Mouse (Mus musculus) limb, embryonic 11.5 days (tissue): ENCODE measurements around the gene Gm10273. TPM values are rescaled to one million over a fixed set of nuclear protein-coding genes. Genes with fewer than 3 reads are reported as not detected.
"Not testable (repeated sequence)": the region's sequence is repeated elsewhere in the genome, so short reads cannot be mapped to it uniquely, and the experiment has no call there.

Experiments
- ATAC-seq: fragments of 200-750 bp; cut with Nextera tagmentation; 2 replicates; pipeline ENCODE4 v1.8.0; 2017; ENCODE audit warnings: low read depth; ENCODE audit not compliant: insufficient number of reproducible peaks, low FRiP score, low TSS enrichment
- DNase-seq: peaks from one replicate; pipeline ENCODE4 v3.0.0-alpha.2; 2015; ENCODE audit warnings: low spot score
- H3K27ac ChIP-seq: fragments of 300-500 bp; sonication (generic); replicated peaks from 2 replicates; pipeline ENCODE4 v1.5.1; 2014; ENCODE audit warnings: low read depth, mild to moderate bottlenecking, low read length
- H3K27me3 ChIP-seq: fragments of 300-500 bp; sonication (generic); 2 replicates; pipeline ENCODE4 v1.6.1; 2014; ENCODE audit warnings: mild to moderate bottlenecking, low read length, mixed read lengths; ENCODE audit not compliant: control insufficient read depth, insufficient read depth
- H3K36me3 ChIP-seq: fragments of 300-500 bp; sonication (generic); 2 replicates; pipeline ENCODE4 v1.6.1; 2014; ENCODE audit warnings: mild to moderate bottlenecking, low read length, moderate library complexity, mixed read lengths; ENCODE audit not compliant: control insufficient read depth, insufficient read depth
- H3K4me1 ChIP-seq: fragments of 300-500 bp; sonication (generic); 2 replicates; pipeline ENCODE4 v1.6.1; 2014; ENCODE audit warnings: low read length, mixed read lengths; ENCODE audit not compliant: control insufficient read depth, insufficient read depth
- H3K4me2 ChIP-seq: fragments of 300-500 bp; sonication (generic); 2 replicates; pipeline ENCODE4 v1.6.1; 2014; ENCODE audit warnings: low read depth, mild to moderate bottlenecking, moderate library complexity; ENCODE audit not compliant: severe bottlenecking
- H3K4me3 ChIP-seq: fragments of 300-500 bp; sonication (generic); 2 replicates; pipeline ENCODE4 v1.5.1; 2014; ENCODE audit warnings: low read depth, low read length
- H3K9ac ChIP-seq: fragments of 300-500 bp; sonication (generic); 2 replicates; pipeline ENCODE4 v1.6.1; 2014; ENCODE audit warnings: mild to moderate bottlenecking, low read length
- H3K9me3 ChIP-seq: fragments of 300-500 bp; sonication (generic); 2 replicates; pipeline ENCODE4 v1.6.1; 2016; ENCODE audit warnings: low read length; ENCODE audit not compliant: control insufficient read depth
- WGBS: fragments of 180-500 bp; shearing (Covaris S2); extraction: QIAGEN DNeasy Blood & Tissue Kit; methylation state at CpG from one replicate; pipeline ENCODE4 v1.1.7; 2014; 5-methylcytosine and 5-hydroxymethylcytosine counted together
- polyA plus RNA-seq: library from polyadenylated mRNA; unstranded; fragments of >200 nt; fragmentation: Nextera tagmentation; extraction: Ambion mirVana; gene quantifications from 2 replicates; pipeline ENCODE4 v1.2.1, GENCODE M21; 2014

Gene Gm10273
- polyA plus RNA-seq: 2.3 and 5.1 TPM in 2 replicates

DNA sequence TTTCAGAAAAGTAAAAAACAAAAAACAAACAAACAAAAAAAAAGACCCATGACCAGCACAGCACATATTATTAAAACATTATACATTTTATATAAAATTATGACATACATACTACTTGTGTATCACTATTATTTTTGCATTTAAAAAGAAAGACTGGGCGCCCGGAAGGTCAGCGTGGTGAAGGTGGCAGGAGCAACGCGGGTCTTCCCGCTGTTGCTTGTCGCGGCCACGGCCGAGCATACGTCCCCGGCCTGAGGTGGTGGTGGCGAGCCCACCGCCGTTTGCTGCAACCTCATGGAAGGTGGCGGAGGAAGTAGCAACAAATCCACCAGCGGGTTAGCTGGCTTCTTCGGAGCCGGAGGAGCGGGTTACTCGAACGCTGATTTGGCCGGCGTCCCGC is at the start of gene Gm10273:
TSS of gene Gm10273 (plus strand) at position 172 of the 400 bp plus-strand sequence.
- not testable (repeated sequence) for H3K4me2 ChIP-seq, DNase-seq, H3K27me3 ChIP-seq, H3K4me1 ChIP-seq, H3K9me3 ChIP-seq, H3K27ac ChIP-seq, H3K36me3 ChIP-seq, ATAC-seq, H3K4me3 ChIP-seq, H3K9ac ChIP-seq
- WGBS: 94% methylated on average over 9 of the region's 25 CpGs

DNA sequence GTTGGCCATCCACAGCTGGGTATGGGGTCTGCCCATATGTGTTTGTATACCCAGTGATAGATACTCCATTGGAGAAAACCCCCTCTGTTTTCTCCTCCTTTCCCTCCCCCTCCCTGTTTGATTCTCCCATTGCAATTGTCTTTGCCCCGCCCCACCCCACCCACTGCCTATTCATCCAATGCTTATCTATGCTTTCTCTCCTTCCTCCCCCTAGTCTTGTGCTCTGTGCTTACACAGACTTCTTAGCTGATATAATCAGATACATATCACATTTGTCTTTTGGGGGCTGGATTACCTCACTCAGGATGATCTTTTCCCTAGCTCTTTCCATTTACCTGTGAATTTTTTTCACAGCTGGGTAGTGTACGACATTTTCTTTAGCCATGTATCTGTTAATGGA is 48.9 kb upstream of the Gm10273 start:
- no peak overlapping the region for H3K4me2 ChIP-seq
- 97% methylated on average over 2 of the region's 2 CpGs for WGBS

DNA sequence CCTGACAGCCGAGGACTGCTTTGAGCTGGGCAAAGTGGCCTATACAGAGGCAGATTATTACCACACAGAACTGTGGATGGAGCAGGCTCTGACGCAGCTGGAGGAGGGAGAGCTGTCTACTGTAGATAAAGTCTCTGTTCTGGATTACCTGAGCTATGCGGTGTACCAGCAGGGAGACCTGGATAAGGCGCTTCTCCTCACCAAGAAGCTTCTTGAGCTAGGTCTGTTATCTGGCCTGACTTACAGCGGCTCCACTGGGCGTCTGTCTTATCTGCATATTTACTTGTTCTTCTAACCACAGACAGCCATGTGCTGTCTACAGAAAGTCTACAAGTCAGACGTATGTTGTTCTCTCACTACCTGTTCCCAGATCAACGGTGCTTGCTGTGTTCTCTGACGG is 47.2 kb upstream of the Gm10273 start:
- DNase-seq (no peak), ATAC-seq (no peak)
- H3K4me2 ChIP-seq: no peak overlapping the region
- H3K9me3 ChIP-seq: no peaks in the 10 kb centered on the region
- no peak overlapping the region for H3K27ac ChIP-seq
- no peaks in the 10 kb centered on the region for H3K27me3 ChIP-seq
- H3K9ac ChIP-seq: no peak overlapping the region
- H3K4me3 ChIP-seq: no peak overlapping the region
- no peaks in the 10 kb centered on the region for H3K4me1 ChIP-seq
- peaks cover 24% of the 10 kb centered on the region for H3K36me3 ChIP-seq
- WGBS: 90% methylated on average over 9 of the region's 9 CpGs

More for the DNA sequence above, 48.9 kb upstream of the Gm10273 start:
- H3K9ac ChIP-seq: no peak overlapping the region
- no peaks in the 10 kb centered on the region for H3K9me3 ChIP-seq
- no peaks in the 10 kb centered on the region for H3K4me1 ChIP-seq
- no peaks in the 10 kb centered on the region for H3K27me3 ChIP-seq
- ATAC-seq: no peak
- no peak overlapping the region for H3K27ac ChIP-seq
- no peak for DNase-seq
- H3K36me3 ChIP-seq: peaks cover 24% of the 10 kb centered on the region
- H3K4me3 ChIP-seq: no peak overlapping the region

DNA sequence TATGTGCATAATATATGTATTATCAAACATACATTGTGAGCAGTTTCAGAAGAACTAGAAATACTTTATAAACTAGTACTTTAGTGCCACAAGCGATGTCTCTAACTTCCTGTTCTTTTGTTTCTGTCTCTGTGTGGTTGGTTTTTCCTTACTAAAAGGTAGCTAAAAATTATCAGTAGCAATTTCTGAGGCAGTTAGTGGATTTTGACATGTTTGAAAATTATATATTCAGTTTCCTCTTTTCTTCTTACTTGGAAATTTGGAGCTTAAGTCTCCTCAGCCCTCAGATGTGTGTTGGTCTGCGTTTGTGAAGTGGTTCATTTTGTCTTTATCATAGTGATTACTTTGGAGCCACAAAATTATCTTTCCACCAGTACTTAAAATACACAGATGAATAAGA is 45.9 kb upstream of the Gm10273 start:
- ATAC-seq (no peak), DNase-seq (no peak)
- Histone ChIP-seq H3K4me3 (no peak overlapping the region), H3K27me3 (no peaks in the 10 kb centered on the region), H3K4me1 (no peaks in the 10 kb centered on the region), H3K36me3 (peaks cover 26% of the 10 kb centered on the region), H3K9ac (no peak overlapping the region), H3K27ac (no peak overlapping the region), H3K9me3 (no peaks in the 10 kb centered on the region), H3K4me2 (no peak overlapping the region)
- WGBS: 95% methylated on average over 2 of the region's 2 CpGs

DNA sequence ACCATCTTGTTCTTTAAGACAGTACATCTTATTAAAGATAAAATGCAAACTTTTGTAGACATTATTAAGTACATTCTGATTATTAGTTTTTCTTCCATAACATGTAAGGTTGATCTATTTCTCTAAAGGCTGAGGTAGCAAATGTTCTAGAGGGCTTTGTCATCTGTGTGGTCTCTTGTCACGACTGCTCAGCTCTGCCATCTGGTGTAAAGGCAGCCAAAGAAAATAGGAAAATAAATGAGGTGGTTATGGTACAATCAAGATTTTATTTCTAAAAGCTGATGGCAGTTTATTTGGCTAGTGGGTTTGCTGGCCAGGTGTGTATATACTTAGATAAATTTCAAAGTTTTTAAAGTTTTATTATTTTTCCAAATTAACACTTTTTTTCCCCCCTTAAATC is 42.4 kb upstream of the Gm10273 start:
- Histone ChIP-seq H3K27me3 (no peaks in the 10 kb centered on the region), H3K9me3 (no peaks in the 10 kb centered on the region), H3K4me2 (no peak overlapping the region), H3K4me3 (no peak overlapping the region), H3K9ac (no peak overlapping the region), H3K4me1 (no peaks in the 10 kb centered on the region), H3K27ac (no peak overlapping the region), H3K36me3 (peaks cover 22% of the 10 kb centered on the region)
- ATAC-seq (no peak), DNase-seq (no peak)
- 63% methylated on average over 1 of the region's 1 CpGs for WGBS

DNA sequence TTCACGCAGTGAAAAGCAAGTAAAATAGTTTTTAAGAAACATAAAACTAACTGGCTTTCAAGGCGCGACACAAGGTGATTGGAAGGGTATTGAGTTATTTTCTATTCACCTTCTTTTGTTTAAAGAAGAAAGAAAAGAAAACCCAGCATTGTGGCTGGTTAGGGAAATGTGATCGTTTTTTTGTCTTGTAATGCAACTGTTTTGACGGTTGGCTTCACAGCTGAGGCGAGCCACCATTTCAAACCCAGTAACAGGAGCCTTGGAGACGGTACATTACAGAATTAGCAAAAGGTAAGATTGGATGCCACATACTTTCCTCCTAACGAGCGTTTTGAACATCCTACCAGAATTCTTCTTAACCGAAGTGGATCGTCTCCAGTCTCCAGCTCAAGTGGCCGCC is 41.3 kb upstream of the Gm10273 start:
- Histone ChIP-seq H3K9me3 (no peaks in the 10 kb centered on the region), H3K4me2 (no peak overlapping the region), H3K4me3 (no peak overlapping the region), H3K9ac (no peak overlapping the region), H3K27ac (no peak overlapping the region), H3K4me1 (no peaks in the 10 kb centered on the region), H3K36me3 (peaks cover 17% of the 10 kb centered on the region), H3K27me3 (no peaks in the 10 kb centered on the region)
- no peak for ATAC-seq
- DNase-seq: no peak
- 93% methylated on average over 12 of the region's 12 CpGs for WGBS

DNA sequence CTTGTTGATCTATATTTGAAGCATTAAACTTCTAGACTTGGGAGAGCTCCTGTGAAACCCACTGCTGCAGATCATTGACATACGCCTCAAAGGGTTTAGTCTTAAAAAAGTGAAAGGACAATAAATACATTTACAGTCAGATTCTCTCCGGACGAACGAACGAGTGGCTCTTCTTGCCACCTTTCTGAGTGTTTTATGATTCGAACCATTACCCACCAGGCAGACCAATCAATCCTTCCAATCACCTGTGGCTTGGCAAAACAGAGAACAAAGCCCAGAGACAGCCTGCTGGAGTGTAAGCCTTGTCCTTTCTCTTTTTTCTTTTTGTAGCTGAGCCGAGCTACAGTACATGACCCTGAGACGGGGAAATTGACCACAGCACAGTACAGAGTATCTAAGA is 40.4 kb upstream of the Gm10273 start:
- H3K36me3 ChIP-seq: peaks cover 15% of the 10 kb centered on the region

DNA sequence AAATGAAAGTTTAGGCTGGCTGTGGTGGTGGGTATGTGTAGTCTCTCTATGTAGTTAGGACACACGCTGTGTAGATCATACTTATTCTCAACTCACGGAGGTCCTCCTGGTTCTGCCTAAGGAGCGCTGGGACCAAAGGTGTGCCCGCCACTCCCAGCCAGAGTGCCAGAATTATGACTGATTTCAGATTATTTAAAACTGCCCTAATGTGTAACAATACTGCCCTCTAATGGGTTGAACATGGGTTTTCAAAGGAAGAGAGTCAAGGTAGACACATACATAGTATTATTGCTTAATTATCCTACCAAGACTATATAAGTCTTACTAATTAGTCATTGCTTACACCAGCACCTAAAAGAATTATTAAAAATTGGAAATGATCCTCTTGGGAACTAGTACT is 36.7 kb upstream of the Gm10273 start:
- Histone ChIP-seq H3K36me3 (peaks cover 14% of the 10 kb centered on the region; the same call in 1 of the 2 replicates), H3K9me3 (no peaks in the 10 kb centered on the region), H3K4me1 (no peaks in the 10 kb centered on the region), H3K9ac (no peak overlapping the region), H3K4me2 (no peak overlapping the region), H3K27ac (no peak overlapping the region), H3K4me3 (no peak overlapping the region), H3K27me3 (no peaks in the 10 kb centered on the region)
- no peak for ATAC-seq
- DNase-seq: no peak
- 92% methylated on average over 4 of the region's 4 CpGs for WGBS

More for the DNA sequence above, 40.4 kb upstream of the Gm10273 start:
- no peak for ATAC-seq
- no peak for DNase-seq
- H3K4me3 ChIP-seq: no peak overlapping the region
- H3K27me3 ChIP-seq: no peaks in the 10 kb centered on the region
- no peaks in the 10 kb centered on the region for H3K9me3 ChIP-seq
- no peak overlapping the region for H3K4me2 ChIP-seq
- WGBS: 78% methylated on average over 8 of the region's 8 CpGs
- H3K9ac ChIP-seq: no peak overlapping the region
- no peaks in the 10 kb centered on the region for H3K4me1 ChIP-seq
- H3K27ac ChIP-seq: no peak overlapping the region

DNA sequence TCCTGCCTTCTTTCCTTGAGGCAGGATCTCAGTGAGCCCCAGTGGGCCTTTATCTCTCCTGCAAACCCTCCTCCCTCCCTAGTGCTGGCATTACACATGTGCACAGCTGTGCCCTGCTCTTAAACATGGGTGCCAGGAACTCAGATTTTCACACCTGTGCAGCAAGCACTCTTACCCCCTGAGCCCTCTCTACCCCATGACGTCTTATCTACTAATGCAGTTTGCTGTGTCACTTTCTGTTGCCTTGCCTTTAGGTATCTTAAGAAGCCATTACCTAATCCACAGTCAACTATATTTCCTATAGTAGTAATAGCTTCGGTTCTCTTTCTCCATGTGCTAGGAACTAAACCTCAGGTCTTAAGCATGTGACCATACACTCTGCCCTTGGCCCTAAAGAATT is 32.2 kb upstream of the Gm10273 start:
- no peaks in the 10 kb centered on the region for H3K27me3 ChIP-seq
- DNase-seq: no peak
- 87% methylated on average over 2 of the region's 2 CpGs for WGBS
- no peak overlapping the region for H3K27ac ChIP-seq
- H3K4me2 ChIP-seq: no peak overlapping the region
- H3K9ac ChIP-seq: no peak overlapping the region
- H3K9me3 ChIP-seq: no peaks in the 10 kb centered on the region
- H3K4me3 ChIP-seq: no peak overlapping the region
- H3K36me3 ChIP-seq: peaks cover 26% of the 10 kb centered on the region; the same call in 1 of the 2 replicates
- H3K4me1 ChIP-seq: no peaks in the 10 kb centered on the region
- no peak for ATAC-seq
